Comparison of ENCODE assay signal across 30 mouse cellular contexts in the genomic region with DNA sequence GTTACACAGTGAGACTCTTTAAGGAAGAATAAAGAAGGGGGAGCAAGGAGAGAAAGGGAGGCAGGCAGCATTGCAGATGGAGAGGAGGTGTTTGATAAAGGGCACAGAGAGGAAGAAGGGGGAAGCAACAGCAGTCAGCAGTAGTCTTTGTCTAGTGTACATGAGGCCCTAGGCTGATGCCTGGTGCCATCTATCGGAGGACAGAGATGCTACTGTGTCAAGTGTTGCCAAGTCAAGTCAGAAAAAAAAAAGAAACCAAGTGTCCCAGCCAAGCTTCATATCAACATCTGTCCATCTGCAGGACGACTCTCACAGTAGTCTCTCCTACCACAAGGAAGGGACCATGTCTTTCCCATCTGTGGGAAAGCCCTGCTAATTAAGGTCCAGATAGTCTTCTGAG. TPM values are rescaled to one million over a fixed set of nuclear protein-coding genes. Genes with fewer than 3 reads are reported as not detected.
DNase-seq lines count a peak whose midpoint lies in the region; ATAC-seq and TF ChIP-seq lines count a peak whose summit lies in the region.
"Had no signal": no experiment of that assay in that cellular context is flagged by ENCODE, and none has a peak within 500 bp of the region (broad histone marks: within the 10 kb centered on the region; RNA-seq: fewer than 3 reads in every experiment).

No protein-coding gene starts in this region.

- intact Hi-C loops in gastrocnemius, adult 2 months (cut with DNase I): no loop called here

- H3K4me2 ChIP-seq in lung, embryonic 14.5 days: no peak overlapping the region
- H3K4me2 ChIP-seq: liver, embryonic 13.5 days; lung, embryonic 15.5 days had no signal

- DNase-seq in gastrocnemius, adult 2 months: no peak
- DNase-seq in gastrocnemius, postnatal 4 days (ENCODE audit: low spot score in 2 of 2): no peak
- DNase-seq in lung, embryonic 14.5 days: peak; percentile 36
- no peak for DNase-seq in lung, postnatal 10 days
- DNase-seq in MN1 (ENCODE audit: low spot score): peak; percentile 20
- peak; percentile 14 for DNase-seq in skeletal muscle tissue, adult 2 months (ENCODE audit: low read depth, low spot score)
- DNase-seq in heart, adult 9 months (ENCODE audit: low spot score in 2 of 2): no peak
- DNase-seq: adrenal gland, adult 2 months; adrenal gland, postnatal 36 days; B cell, adult 2 months; cerebellum, adult 2 months; cerebellum, postnatal 14 days; gastrocnemius, postnatal 25 days; heart, postnatal 14 days; kidney, postnatal 14 days; left cerebral cortex, postnatal 4 days; liver, embryonic 13.5 days; lung, postnatal 4 days; right cerebral cortex, postnatal 25 days; spleen, adult 18-20 months; thymus, adult 18-20 months; thymus, postnatal 25 days had no signal

- no peak overlapping the region for H3K27ac ChIP-seq in gastrocnemius, adult 2 months
- no peak overlapping the region for H3K27ac ChIP-seq in lung, embryonic 14.5 days (ENCODE audit: low read depth)
- H3K27ac ChIP-seq: left cerebral cortex, adult 2 months; liver, embryonic 13.5 days; lung, embryonic 15.5 days had no signal

- 48% methylated on average over 2 of the region's 2 CpGs for WGBS in lung, embryonic 14.5 days

- peaks cover 5% of the 10 kb centered on the region; the same call in 1 of the 2 replicates for H3K36me3 ChIP-seq in lung, embryonic 14.5 days (ENCODE audit: insufficient read depth)
- H3K36me3 ChIP-seq: liver, embryonic 13.5 days; lung, embryonic 15.5 days had no signal

- no peaks in the 10 kb centered on the region for H3K4me1 ChIP-seq in lung, embryonic 14.5 days (ENCODE audit: insufficient read depth)
- H3K4me1 ChIP-seq: liver, embryonic 13.5 days; lung, embryonic 15.5 days had no signal

- no peaks in the 10 kb centered on the region for H3K27me3 ChIP-seq in lung, embryonic 14.5 days (ENCODE audit: insufficient read depth, low read length)
- H3K27me3 ChIP-seq: liver, embryonic 13.5 days; lung, embryonic 15.5 days had no signal

- ATAC-seq in lung, embryonic 14.5 days (ENCODE audit: insufficient read depth): no peak
- no peak for ATAC-seq in inflammation-experienced regulatory T-cells, adult 6 months
- ATAC-seq: activated CD4-positive, CD25-positive, alpha-beta regulatory T cell, adult 4 months; intestine, postnatal 0 days; midbrain, embryonic 16.5 days had no signal

- H3K9ac ChIP-seq in lung, embryonic 14.5 days: no peak overlapping the region
- H3K9ac ChIP-seq: liver, embryonic 13.5 days; lung, embryonic 15.5 days had no signal

- no peak overlapping the region for H3K4me3 ChIP-seq in gastrocnemius, adult 2 months
- H3K4me3 ChIP-seq in lung, embryonic 14.5 days (ENCODE audit: low read depth, low read length): no peak overlapping the region
- H3K4me3 ChIP-seq: erythroblast, embryonic 14.5 days; left cerebral cortex, adult 2 months; liver, embryonic 13.5 days; lung, embryonic 15.5 days had no signal

- H3K9me3 ChIP-seq in lung, embryonic 14.5 days (ENCODE audit: low read depth, low read length): no peaks in the 10 kb centered on the region
- H3K9me3 ChIP-seq: liver, embryonic 13.5 days; lung, embryonic 15.5 days had no signal

- peak; percentile 45 for TF ChIP-seq CTCF in gastrocnemius, adult 2 months (IDR thresholded peaks at IDR 0.05)
- TF ChIP-seq CTCF in lung, embryonic 14.5 days (IDR thresholded peaks at IDR 0.05; ENCODE audit: low read depth): 0 out of 2 replicates have a peak, but pooled peaks have one; percentile 25

RNA-seq across cellular contexts. Expression of a gene that starts 10.8 kb away (rescaled TPM):
- total RNA-seq in gastrocnemius, adult 2 months (2021): under 1 TPM; 0.31 to 0.54 TPM
- under 1 TPM; 0.10 to 0.25 TPM for total RNA-seq in gastrocnemius, postnatal 4 days (2021)
- polyA plus RNA-seq in lung, embryonic 14.5 days (2014; fragmentation: Nextera tagmentation; extraction: Ambion mirVana): 2.3 and 2.6 TPM in 2 replicates
- not detected for polyA plus RNA-seq in inflammation-experienced regulatory T-cells, adult 6 months (2017; shearing (Covaris generic))
- total RNA-seq: heart, postnatal 14 days had no signal
- polyA plus RNA-seq: activated CD4-positive, CD25-positive, alpha-beta regulatory T cell, adult 4 months; erythroblast, embryonic 14.5 days had no signal

RNA-seq across cellular contexts. Expression of a gene that starts 18.9 kb away (rescaled TPM):
- total RNA-seq in gastrocnemius, adult 2 months (2021): 1 to 10 TPM in 1 of 2 experiments, under 1 TPM in 1; 0.53 to 1.2 TPM
- total RNA-seq in gastrocnemius, postnatal 4 days (2021): 10 to 100 TPM in 1 of 2 experiments, 1 to 10 TPM in 1; 8.9 to 11.0 TPM
- 5.6 and 6.9 TPM in 2 replicates for polyA plus RNA-seq in lung, embryonic 14.5 days (2014; fragmentation: Nextera tagmentation; extraction: Ambion mirVana)
- under 1 TPM in 1 of 3 experiments, not detected in 2; 0.05 TPM for polyA plus RNA-seq in inflammation-experienced regulatory T-cells, adult 6 months (2017; shearing (Covaris generic))
- total RNA-seq: neutrophil, adult 5-6 weeks had no signal
- polyA plus RNA-seq: activated CD4-positive, CD25-positive, alpha-beta regulatory T cell, adult 4 months had no signal

Comparison
In these comparisons a context has a peak if more than half of its experiments do, and no peak if none do; other contexts are left out.
1. DNase-seq: peak in lung, embryonic 14.5 days (single experiment), MN1 (single experiment) and skeletal muscle tissue, adult 2 months (single experiment); none in gastrocnemius, adult 2 months (single experiment), gastrocnemius, postnatal 4 days (0 of 2), lung, postnatal 10 days (single experiment) and heart, adult 9 months (0 of 2).
2. RNA of a gene that starts 18.9 kb away (total RNA-seq): 8.9 to 11.0 TPM in gastrocnemius, postnatal 4 days; 0.53 to 1.2 TPM in gastrocnemius, adult 2 months; every median in the first group is over 4 times any median in the second.